In the genomic region with DNA sequence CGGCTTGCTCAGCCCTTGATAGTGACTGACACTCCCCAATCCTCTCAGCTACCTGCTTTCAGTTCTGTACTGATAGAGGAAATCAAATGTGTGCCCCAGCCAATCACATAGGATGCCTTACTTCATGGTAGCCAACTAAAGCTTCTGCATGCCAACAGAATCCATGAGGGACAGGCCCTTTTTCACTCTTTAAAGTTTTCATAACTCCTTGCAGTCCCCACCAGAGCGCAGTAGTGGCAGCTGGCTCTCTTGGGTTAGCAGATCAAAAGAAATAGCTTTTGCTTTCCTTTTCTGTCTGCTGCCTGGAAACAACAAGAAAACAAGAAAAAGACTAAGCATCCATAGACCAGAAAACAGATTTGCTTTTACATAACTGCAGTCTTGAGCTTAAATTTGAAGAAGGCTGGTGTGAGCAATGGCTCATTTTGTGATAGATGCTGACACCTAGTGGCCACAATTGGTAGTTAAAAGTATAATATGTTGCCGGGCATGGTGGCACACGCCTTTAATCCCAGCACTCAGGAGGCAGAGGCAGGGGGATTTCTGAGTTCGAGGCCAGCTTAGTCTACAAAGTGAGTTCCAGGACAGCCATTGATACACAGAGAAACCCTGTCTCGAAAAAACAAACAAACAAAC, we compare ENCODE assay signal across 9 mouse cellular contexts. TPM values are rescaled to one million over a fixed set of nuclear protein-coding genes. Genes with fewer than 3 reads are reported as not detected.
A peak's percentile ranks its signal among the peaks of the same experiment; 100 is the strongest.
DNase-seq lines count a peak whose midpoint lies in the region; ATAC-seq and TF ChIP-seq lines count a peak whose summit lies in the region.
"Had no signal": no experiment of that assay in that cellular context is flagged by ENCODE, and none has a peak within 500 bp of the region (broad histone marks: within the 10 kb centered on the region; RNA-seq: fewer than 3 reads in every experiment).

No protein-coding gene starts in this region.

- no peak overlapping the region for H3K4me3 ChIP-seq in kidney, embryonic 16.5 days (ENCODE audit: low read length)
- no peak overlapping the region for H3K4me3 ChIP-seq in ES-E14 (ENCODE audit: insufficient read depth in 1 of 2, low read depth in 1 of 2, low read length in 2 of 2, poor library complexity in 1 of 2, severe bottlenecking in 1 of 2)
- H3K4me3 ChIP-seq: embryonic facial prominence, embryonic 15.5 days had no signal

- no peak overlapping the region for H3K4me2 ChIP-seq in kidney, embryonic 16.5 days (replicated peaks; ENCODE audit: low read depth, low read length)
- H3K4me2 ChIP-seq: embryonic facial prominence, embryonic 15.5 days had no signal

- in situ Hi-C loops in ES-E14 (cut with MboI; ENCODE audit: low sequenced_read_pairs in 2 of 2, unreplicated experiment in 2 of 2) = no loop called here

- peak; percentile 46; the same call in 1 of the 2 replicates for ATAC-seq in kidney, embryonic 16.5 days (ENCODE audit: low FRiP score, low TSS enrichment)

- H3K27ac ChIP-seq in kidney, embryonic 16.5 days (ENCODE audit: low read length) = no peak overlapping the region
- no peak overlapping the region for H3K27ac ChIP-seq in ES-E14 (ENCODE audit: insufficient read depth, low read depth, low read length, poor library complexity, severe bottlenecking)
- H3K27ac ChIP-seq: embryonic facial prominence, embryonic 15.5 days had no signal

- H3K9ac ChIP-seq in kidney, embryonic 16.5 days (replicated peaks; ENCODE audit: low read length) = no peak overlapping the region
- H3K9ac ChIP-seq in ES-E14 (ENCODE audit: insufficient read depth, low read depth, low read length, poor library complexity, severe bottlenecking) = no peak overlapping the region
- H3K9ac ChIP-seq: embryonic facial prominence, embryonic 15.5 days had no signal

- 0 out of 2 replicates have a peak, but pooled peaks cover 3% of the 10 kb centered on the region for H3K4me1 ChIP-seq in kidney, embryonic 16.5 days (ENCODE audit: insufficient read depth, low read length)
- peaks cover 4 to 12% of the 10 kb centered on the region in 2 experiments; a peak in 3 of 4 replicates for H3K4me1 ChIP-seq in ES-E14 (ENCODE audit: control insufficient read depth in 2 of 2, insufficient read depth in 2 of 2, low read length in 2 of 2, poor library complexity in 1 of 2)
- H3K4me1 ChIP-seq: embryonic facial prominence, embryonic 15.5 days had no signal

- intact Hi-C loops in left cerebral cortex, postnatal 14 days (cut with DNase I) = loop anchor here (2.0 to 10.0 kb wide), 4 partner anchors 95 to 398 kb away; partner anchors contain the start of gene Ffar4
- intact Hi-C loops in gastrocnemius, postnatal 36 days (cut with DNase I) = loop anchor here (5.0 kb wide), 2 partner anchors 100 to 395 kb away; no protein-coding TSS in a partner anchor

- no peaks in the 10 kb centered on the region for H3K9me3 ChIP-seq in kidney, embryonic 16.5 days (ENCODE audit: low read length)
- no peaks in the 10 kb centered on the region for H3K9me3 ChIP-seq in ES-E14 (ENCODE audit: control insufficient read depth, insufficient read depth, low read depth, low read length)
- H3K9me3 ChIP-seq: embryonic facial prominence, embryonic 15.5 days had no signal

- no peak for DNase-seq in kidney, adult 11 months
- DNase-seq in ES-E14 (ENCODE audit: low read depth, low spot score) = peak; percentile 68
- peak; percentile 63 to 75 for DNase-seq in cerebellum, postnatal 14 days
- DNase-seq in heart, postnatal 4 days = peak; percentile 35
- DNase-seq in left cerebral cortex, postnatal 14 days (ENCODE audit: low spot score in 2 of 2) = peak; percentile 75 to 80
- DNase-seq in retina, embryonic 14.5 days (ENCODE audit: low spot score) = peak; percentile 86
- DNase-seq in gastrocnemius, postnatal 36 days = no peak

- H3K36me3 ChIP-seq in kidney, embryonic 16.5 days (ENCODE audit: insufficient read depth, low read length) = no peaks in the 10 kb centered on the region
- H3K36me3 ChIP-seq in ES-E14 (ENCODE audit: control insufficient read depth, insufficient read depth, low read length, poor library complexity, severe bottlenecking) = no peaks in the 10 kb centered on the region
- H3K36me3 ChIP-seq: embryonic facial prominence, embryonic 15.5 days had no signal

- WGBS in kidney, embryonic 16.5 days = 42% methylated on average over 6 of the region's 6 CpGs

- H3K27me3 ChIP-seq in kidney, embryonic 16.5 days (ENCODE audit: insufficient read depth, low read length) = peaks cover 7% of the 10 kb centered on the region
- H3K27me3 ChIP-seq: embryonic facial prominence, embryonic 15.5 days had no signal

TF ChIP-seq in ES-E14, 5 proteins besides CTCF, POLR2A, EP300 and RAD21:
- TF ChIP-seq ZC3H11A (IDR thresholded peaks at IDR 0.05; ENCODE audit: borderline replicate concordance, low read depth, low read length) (peak; percentile 90), ZNF384 (IDR thresholded peaks at IDR 0.05; ENCODE audit: low read depth, low read length) (no peak), MAFK (IDR thresholded peaks at IDR 0.05; ENCODE audit: insufficient read depth, low read depth, low read length) (no peak)

RNA-seq across cellular contexts. Expression of gene Slc35g1, which starts 43.2 kb away (rescaled TPM):
- 7.8 and 7.9 TPM in 2 replicates for polyA plus RNA-seq in kidney, embryonic 16.5 days (2015; fragmentation: Nextera tagmentation; extraction: Ambion mirVana)
- 28.4 and 36.3 TPM in 2 replicates for total RNA-seq in ES-E14 (2012; rRNA removed)
- total RNA-seq in heart, postnatal 4 days (2021) = 1 to 10 TPM; 1.9 to 2.0 TPM
- total RNA-seq in left cerebral cortex, postnatal 14 days (2021) = 1 to 10 TPM; 2.6 to 3.5 TPM
- 1 to 10 TPM in 1 of 2 experiments, under 1 TPM in 1; 0.99 to 2.3 TPM for total RNA-seq in gastrocnemius, postnatal 36 days (2021)

Comparison
In these comparisons a context has a peak if more than half of its experiments do, and no peak if none do; other contexts are left out.
1. DNase-seq: peak in ES-E14 (single experiment), cerebellum, postnatal 14 days (2 of 2), heart, postnatal 4 days (single experiment), left cerebral cortex, postnatal 14 days (2 of 2) and retina, embryonic 14.5 days (single experiment); none in kidney, adult 11 months (single experiment) and gastrocnemius, postnatal 36 days (0 of 2).